ENCODE assay signal across 10 mouse cellular contexts in genomic region chr14:98414201-98414600, GRCm38 (mm10).
DNase-seq lines count a peak whose midpoint lies in the region; ATAC-seq and TF ChIP-seq lines count a peak whose summit lies in the region.
"Had no signal": no experiment of that assay in that cellular context is flagged by ENCODE, and none has a peak within 500 bp of the region (broad histone marks: within the 10 kb centered on the region; RNA-seq: fewer than 3 reads in every experiment).

No protein-coding gene starts in this region.

- TF ChIP-seq POLR2A in MEL (IDR thresholded peaks at IDR 0.05; ENCODE audit: control insufficient read depth in 1 of 2, insufficient read depth in 1 of 2, low read depth in 1 of 2, low read length in 2 of 2, poor library complexity in 1 of 2): no peak

- no peak overlapping the region for H3K27ac ChIP-seq in kidney, embryonic 15.5 days
- no peak overlapping the region for H3K27ac ChIP-seq in MEL (ENCODE audit: control insufficient read depth, low read depth, low read length)
- H3K27ac ChIP-seq: embryonic facial prominence, embryonic 15.5 days; heart, embryonic 10.5 days had no signal

- 56% methylated on average over 7 of the region's 7 CpGs for WGBS in kidney, embryonic 15.5 days

- peak; percentile 43 for TF ChIP-seq RAD21 in MEL (IDR thresholded peaks at IDR 0.05; ENCODE audit: low read depth, low read length)

- no peaks in the 10 kb centered on the region for H3K36me3 ChIP-seq in kidney, embryonic 15.5 days
- peaks cover 0 to 6% of the 10 kb centered on the region in 2 experiments; a peak in 2 of 4 replicates for H3K36me3 ChIP-seq in MEL (ENCODE audit: control insufficient read depth in 1 of 2, insufficient read depth in 2 of 2, low read length in 2 of 2)
- H3K36me3 ChIP-seq: embryonic facial prominence, embryonic 15.5 days; heart, embryonic 10.5 days had no signal

- peak; percentile 23 to 41 (median 26); a peak in 4 of 6 replicates for TF ChIP-seq CTCF in MEL (IDR thresholded peaks at IDR 0.05 in 2 of 3, conservative IDR thresholded peaks at IDR 0.05 in 1 of 3; ENCODE audit: control insufficient read depth in 1 of 3, insufficient read depth in 1 of 3, low read depth in 2 of 3, low read length in 3 of 3, poor library complexity in 1 of 3, severe bottlenecking in 1 of 3)

- intact Hi-C loops in left cerebral cortex, postnatal 36 days (cut with DNase I): no loop called here

- H3K4me3 ChIP-seq in kidney, embryonic 15.5 days (replicated peaks): no peak overlapping the region
- no peak overlapping the region for H3K4me3 ChIP-seq in MEL (ENCODE audit: control insufficient read depth in 1 of 2, insufficient read depth in 1 of 2, low read depth in 2 of 2, low read length in 2 of 2)
- H3K4me3 ChIP-seq: embryonic facial prominence, embryonic 15.5 days; heart, embryonic 10.5 days had no signal

- no peak for TF ChIP-seq EP300 in MEL (IDR thresholded peaks at IDR 0.05; ENCODE audit: low read depth in 1 of 2, low read length in 2 of 2)

- 0 out of 2 replicates have a peak, but pooled peaks have one; percentile 54 for ATAC-seq in kidney, embryonic 15.5 days (replicated peaks; ENCODE audit: low FRiP score)

- no peak for DNase-seq in kidney, adult 18-20 months
- DNase-seq in MEL (ENCODE audit: low read depth, low spot score): peak; percentile 44
- peak; percentile 26 for DNase-seq in embryo, embryonic 11.5 days (ENCODE audit: low read depth, low spot score)
- DNase-seq in mesoderm, embryonic 11.5 days (ENCODE audit: low read depth, low spot score): peak; percentile 39
- no peak for DNase-seq in gastrocnemius, postnatal 25 days
- DNase-seq in left cerebral cortex, postnatal 36 days (ENCODE audit: low spot score in 2 of 2): no peak
- no peak for DNase-seq in heart, adult 8-10 months (ENCODE audit: low spot score)

- H3K4me2 ChIP-seq in kidney, embryonic 15.5 days: no peak overlapping the region
- H3K4me2 ChIP-seq: embryonic facial prominence, embryonic 15.5 days had no signal

- no peaks in the 10 kb centered on the region for H3K27me3 ChIP-seq in kidney, embryonic 15.5 days
- no peaks in the 10 kb centered on the region for H3K27me3 ChIP-seq in MEL (ENCODE audit: control insufficient read depth in 1 of 2, insufficient read depth in 2 of 2, low read length in 2 of 2)
- H3K27me3 ChIP-seq: embryonic facial prominence, embryonic 15.5 days had no signal

- no peaks in the 10 kb centered on the region for H3K9me3 ChIP-seq in kidney, embryonic 15.5 days (replicated peaks)
- H3K9me3 ChIP-seq in MEL (replicated peaks; ENCODE audit: insufficient read depth, low read length): no peaks in the 10 kb centered on the region
- H3K9me3 ChIP-seq: embryonic facial prominence, embryonic 15.5 days; heart, embryonic 10.5 days had no signal

- no peaks in the 10 kb centered on the region for H3K79me2 ChIP-seq in MEL (ENCODE audit: control insufficient read depth, insufficient read depth, low read length, poor library complexity)

- no peak overlapping the region for H3K9ac ChIP-seq in kidney, embryonic 15.5 days
- no peak overlapping the region for H3K9ac ChIP-seq in MEL (ENCODE audit: control insufficient read depth, low read depth, low read length, poor library complexity, severe bottlenecking)
- H3K9ac ChIP-seq: embryonic facial prominence, embryonic 15.5 days had no signal

- no peaks in the 10 kb centered on the region for H3K4me1 ChIP-seq in kidney, embryonic 15.5 days
- H3K4me1 ChIP-seq in MEL (ENCODE audit: control insufficient read depth in 1 of 2, insufficient read depth in 2 of 2, low read length in 2 of 2): 0 out of 4 replicates have a peak, but pooled peaks cover 0 to 2% of the 10 kb centered on the region in 2 experiments
- H3K4me1 ChIP-seq: embryonic facial prominence, embryonic 15.5 days; heart, embryonic 10.5 days had no signal

TF ChIP-seq in MEL, 35 proteins besides CTCF, POLR2A, EP300 and RAD21:
- TF ChIP-seq ZC3H11A (IDR thresholded peaks at IDR 0.05; ENCODE audit: low read depth, low read length) (peak; percentile 31; the same call in 1 of the 2 replicates), SMC3 (IDR thresholded peaks at IDR 0.05; ENCODE audit: low read depth, low read length) (peak; percentile 59), MAZ (IDR thresholded peaks at IDR 0.05; ENCODE audit: low read depth, low read length) (no peak)

Comparison
In these comparisons a context has a peak if more than half of its experiments do, and no peak if none do; other contexts are left out.
1. DNase-seq: peak in MEL (single experiment), embryo, embryonic 11.5 days (single experiment) and mesoderm, embryonic 11.5 days (single experiment); none in kidney, adult 18-20 months (single experiment), gastrocnemius, postnatal 25 days (single experiment), left cerebral cortex, postnatal 36 days (0 of 2) and heart, adult 8-10 months (single experiment).